8 mouse cellular contexts compared by ENCODE assay signal in genomic region chr6:87722631-87723030, GRCm38 (mm10). TPM values are rescaled to one million over a fixed set of nuclear protein-coding genes. Genes with fewer than 3 reads are reported as not detected.
DNase-seq lines count a peak whose midpoint lies in the region; ATAC-seq and TF ChIP-seq lines count a peak whose summit lies in the region.

No protein-coding gene starts in this region.

- no peak for TF ChIP-seq CTCF in liver, postnatal 0 days (IDR thresholded peaks at IDR 0.05; ENCODE audit: low read depth)

- H3K4me3 ChIP-seq in liver, postnatal 0 days (ENCODE audit: low read depth, low read length): no peak overlapping the region
- H3K4me3 ChIP-seq in embryonic facial prominence, embryonic 14.5 days (ENCODE audit: low read depth, low read length): no peak overlapping the region
- H3K4me3 ChIP-seq in hindbrain, embryonic 10.5 days: no peak overlapping the region; the same call in 1 of the 2 replicates

- H3K27ac ChIP-seq in liver, postnatal 0 days (ENCODE audit: low read depth): no peak overlapping the region
- no peak overlapping the region for H3K27ac ChIP-seq in embryonic facial prominence, embryonic 14.5 days (replicated peaks; ENCODE audit: low read depth, low read length)
- peak overlapping the region; percentile 64 for H3K27ac ChIP-seq in hindbrain, embryonic 10.5 days

- no peak overlapping the region for H3K9ac ChIP-seq in liver, postnatal 0 days (replicated peaks)
- H3K9ac ChIP-seq in embryonic facial prominence, embryonic 14.5 days (ENCODE audit: low read depth, low read length): no peak overlapping the region

- intact Hi-C loops in left cerebral cortex, postnatal 25 days (cut with DNase I): no loop called here

- no peak for TF ChIP-seq EP300 in liver, postnatal 0 days (IDR thresholded peaks at IDR 0.05; ENCODE audit: low read depth)

- no peaks in the 10 kb centered on the region for H3K9me3 ChIP-seq in liver, postnatal 0 days (ENCODE audit: low read length)
- H3K9me3 ChIP-seq in embryonic facial prominence, embryonic 14.5 days (ENCODE audit: control insufficient read depth, low read length): no peaks in the 10 kb centered on the region
- H3K9me3 ChIP-seq in hindbrain, embryonic 10.5 days: no peaks in the 10 kb centered on the region

- 11% methylated on average over 13 of the region's 13 CpGs for WGBS in liver, postnatal 0 days (ENCODE audit: insufficient replicate concordance)
- 7% methylated on average over 13 of the region's 13 CpGs for WGBS in embryonic facial prominence, embryonic 14.5 days
- 4% methylated on average over 13 of the region's 13 CpGs for WGBS in hindbrain, embryonic 10.5 days

- peaks cover 2% of the 10 kb centered on the region; the same call in 1 of the 2 replicates for H3K4me1 ChIP-seq in liver, postnatal 0 days (ENCODE audit: insufficient read depth)
- H3K4me1 ChIP-seq in embryonic facial prominence, embryonic 14.5 days (ENCODE audit: control insufficient read depth, insufficient read depth, low read length): 0 out of 2 replicates have a peak, but pooled peaks cover 3% of the 10 kb centered on the region
- H3K4me1 ChIP-seq in hindbrain, embryonic 10.5 days (replicated peaks): peaks cover 41% of the 10 kb centered on the region

- ATAC-seq in liver, postnatal 0 days: no peak
- peak; percentile 93 for ATAC-seq in embryonic facial prominence, embryonic 14.5 days (ENCODE audit: low read depth)

- H3K4me2 ChIP-seq in liver, postnatal 0 days (ENCODE audit: low read depth, low read length): no peak overlapping the region
- no peak overlapping the region for H3K4me2 ChIP-seq in embryonic facial prominence, embryonic 14.5 days (ENCODE audit: low read depth, low read length)

- DNase-seq in liver (peak; percentile 56), adipocyte (ENCODE audit: low spot score) (no peak)
- DNase-seq in liver, postnatal 0 days: no peak
- DNase-seq in embryonic facial prominence, embryonic 14.5 days (ENCODE audit: low spot score): peak; percentile 85
- peak; percentile 78 for DNase-seq in hindbrain, embryonic 10.5 days (ENCODE audit: low spot score)
- DNase-seq in left cerebral cortex, postnatal 25 days (ENCODE audit: low spot score in 2 of 2): peak; percentile 38 to 42
- peak; percentile 59 for DNase-seq in neural tube, embryonic 10.5 days (ENCODE audit: extremely low spot score, low spot score)
- DNase-seq in thymus, postnatal 14 days: peak; percentile 62

- no peaks in the 10 kb centered on the region for H3K27me3 ChIP-seq in liver, postnatal 0 days (ENCODE audit: insufficient read depth, low read length)
- no peaks in the 10 kb centered on the region for H3K27me3 ChIP-seq in embryonic facial prominence, embryonic 14.5 days (replicated peaks; ENCODE audit: control insufficient read depth, insufficient read depth, low read length)
- peaks cover 23% of the 10 kb centered on the region; the same call in 1 of the 2 replicates for H3K27me3 ChIP-seq in hindbrain, embryonic 10.5 days (ENCODE audit: insufficient read depth, poor library complexity, severe bottlenecking)

- H3K36me3 ChIP-seq in liver, postnatal 0 days (replicated peaks; ENCODE audit: insufficient read depth, low read length): no peaks in the 10 kb centered on the region
- H3K36me3 ChIP-seq in embryonic facial prominence, embryonic 14.5 days (ENCODE audit: control insufficient read depth, insufficient read depth, low read length): no peaks in the 10 kb centered on the region
- no peaks in the 10 kb centered on the region for H3K36me3 ChIP-seq in hindbrain, embryonic 10.5 days

RNA-seq across cellular contexts. Expression of gene Efcc1, which starts 8.0 kb away (rescaled TPM):
- polyA plus RNA-seq in liver, postnatal 0 days (2015; fragmentation: Nextera tagmentation; extraction: Ambion mirVana): 0.39 and 0.42 TPM in 2 replicates
- polyA plus RNA-seq in embryonic facial prominence, embryonic 14.5 days (2014; fragmentation: Nextera tagmentation; extraction: Ambion mirVana): 1.5 and 1.9 TPM in 2 replicates
- polyA plus RNA-seq in hindbrain, embryonic 10.5 days (2016; fragmentation: Nextera tagmentation; extraction: Ambion mirVana): 4.2 and 5.8 TPM in 2 replicates
- 1 to 10 TPM; 3.4 to 4.5 TPM for total RNA-seq in left cerebral cortex, postnatal 25 days (2021)

RNA-seq across cellular contexts. Expression of gene Aplf, which starts 50.6 kb away (rescaled TPM):
- polyA plus RNA-seq in liver, postnatal 0 days (2015; fragmentation: Nextera tagmentation; extraction: Ambion mirVana): 5.5 and 7.1 TPM in 2 replicates
- polyA plus RNA-seq in embryonic facial prominence, embryonic 14.5 days (2014; fragmentation: Nextera tagmentation; extraction: Ambion mirVana): 11.8 and 15.6 TPM in 2 replicates
- polyA plus RNA-seq in hindbrain, embryonic 10.5 days (2016; fragmentation: Nextera tagmentation; extraction: Ambion mirVana): 13.4 and 14.8 TPM in 2 replicates
- total RNA-seq in left cerebral cortex, postnatal 25 days (2021): 1 to 10 TPM; 7.9 to 8.1 TPM

RNA-seq across cellular contexts. Expression of gene Gp9, which starts 55.2 kb away (rescaled TPM):
- 36.5 and 38.0 TPM in 2 replicates for polyA plus RNA-seq in liver, postnatal 0 days (2015; fragmentation: Nextera tagmentation; extraction: Ambion mirVana)
- 1.2 and 1.3 TPM in 2 replicates for polyA plus RNA-seq in embryonic facial prominence, embryonic 14.5 days (2014; fragmentation: Nextera tagmentation; extraction: Ambion mirVana)
- polyA plus RNA-seq in hindbrain, embryonic 10.5 days (2016; fragmentation: Nextera tagmentation; extraction: Ambion mirVana): 3.0 and 3.1 TPM in 2 replicates
- total RNA-seq in left cerebral cortex, postnatal 25 days (2021): 1 to 10 TPM in 1 of 2 experiments, under 1 TPM in 1; 0.92 to 1.1 TPM

Comparison
In these comparisons a context has a peak if more than half of its experiments do, and no peak if none do; other contexts are left out.
1. DNase-seq: peak in liver (single experiment), embryonic facial prominence, embryonic 14.5 days (single experiment), hindbrain, embryonic 10.5 days (single experiment), left cerebral cortex, postnatal 25 days (2 of 2), neural tube, embryonic 10.5 days (single experiment) and thymus, postnatal 14 days (single experiment); none in liver, postnatal 0 days (single experiment) and adipocyte (single experiment).